Mouse (Mus musculus) forebrain, postnatal 0 days (tissue): ENCODE results near the gene Arnt2. TPM values are rescaled to one million over a fixed set of nuclear protein-coding genes. Genes with fewer than 3 reads are reported as not detected.

ENCODE experiments used
- ATAC-seq: fragments of 200-750 bp; cut with Nextera tagmentation; 2 replicates; pipeline ENCODE4 v1.8.0; 2017; ENCODE audit warnings: mild to moderate bottlenecking, moderate library complexity
- DNase-seq: peaks from one replicate; pipeline ENCODE4 v3.0.0-alpha.2; 2015
- H3K27ac ChIP-seq: fragments of 300-500 bp; sonication (generic); 2 replicates; pipeline ENCODE4 v1.5.1; 2014; ENCODE audit warnings: low read depth, mild to moderate bottlenecking, antibody characterized with exemption, low read length, moderate library complexity, mixed read lengths
- H3K27me3 ChIP-seq: fragments of 300-500 bp; sonication (generic); 2 replicates; pipeline ENCODE4 v1.6.1; 2014; ENCODE audit warnings: mild to moderate bottlenecking, low read length, mixed read lengths; ENCODE audit not compliant: insufficient read depth
- H3K36me3 ChIP-seq: fragments of 300-500 bp; sonication (generic); 2 replicates; pipeline ENCODE4 v1.6.1; 2014; ENCODE audit warnings: mild to moderate bottlenecking, moderate library complexity; ENCODE audit not compliant: insufficient read depth
- H3K4me1 ChIP-seq: fragments of 300-500 bp; sonication (generic); 2 replicates; pipeline ENCODE4 v1.6.1; 2014; ENCODE audit warnings: antibody characterized with exemption; ENCODE audit not compliant: insufficient read depth
- H3K4me2 ChIP-seq: fragments of 300-500 bp; sonication (generic); 2 replicates; pipeline ENCODE4 v1.6.1; 2014; ENCODE audit warnings: low read depth, mild to moderate bottlenecking, moderate library complexity
- H3K4me3 ChIP-seq: fragments of 300-500 bp; sonication (generic); 2 replicates; pipeline ENCODE4 v1.5.1; 2014; ENCODE audit warnings: low read depth, low read length, mixed read lengths
- H3K9ac ChIP-seq: fragments of 300-500 bp; sonication (generic); 2 replicates; pipeline ENCODE4 v1.6.1; 2014; ENCODE audit warnings: mild to moderate bottlenecking
- H3K9me3 ChIP-seq: fragments of 300-500 bp; sonication (generic); 2 replicates; pipeline ENCODE4 v1.6.1; 2016; ENCODE audit warnings: low read length
- CTCF ChIP-seq: sonication (generic); IDR thresholded peaks from 2 replicates; pipeline ENCODE4 v1.5.1; 2016; ENCODE audit warnings: antibody characterized with exemption, control low read depth, low read depth
- WGBS: fragments of 180-500 bp; shearing (Covaris S2); extraction: QIAGEN DNeasy Blood & Tissue Kit; methylation state at CpG from one replicate; pipeline ENCODE4 v1.1.7; 2014; 5-methylcytosine and 5-hydroxymethylcytosine counted together
- polyA plus RNA-seq: library from polyadenylated mRNA; unstranded; fragments of >200 nt; fragmentation: Nextera tagmentation; extraction: Ambion mirVana; gene quantifications from 2 replicates; pipeline ENCODE4 v1.2.1, GENCODE M21; 2015
- total RNA-seq: library from RNA; depleted of rRNA; stranded (reverse); fragments of >200 nt; gene quantifications from 2 replicates; pipeline ENCODE4 v1.2.3, GENCODE M21; 2014

Gene Arnt2
- total and polyA plus RNA-seq, 2 experiments from 2014 or later = 61.9 to 138 TPM

DNA sequence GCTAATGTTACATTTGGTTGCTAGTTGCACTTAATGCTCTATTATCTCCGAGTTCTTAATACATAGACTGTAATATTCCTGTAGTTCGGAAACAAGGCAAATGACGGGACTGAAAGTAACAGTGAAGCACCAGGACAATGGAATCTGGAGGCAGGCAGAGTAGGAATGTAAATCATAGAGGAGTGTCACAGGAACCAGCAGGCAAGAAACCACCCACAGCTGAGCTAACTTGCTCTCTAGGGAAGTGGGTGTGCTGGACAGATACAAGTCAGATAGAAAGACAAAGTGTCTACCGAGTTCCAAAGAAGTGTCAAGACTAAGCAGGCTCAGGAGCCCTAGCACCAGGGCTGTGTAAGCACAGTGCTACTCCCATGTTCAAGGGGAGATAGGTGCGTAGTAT, 32.6 kb downstream of the Arnt2 start:
- 66% methylated on average over 5 of the region's 5 CpGs for WGBS
- no peak for DNase-seq
- H3K9me3 ChIP-seq = no peaks in the 10 kb centered on the region
- H3K4me1 ChIP-seq = peaks cover 4% of the 10 kb centered on the region; the same call in 1 of the 2 replicates
- ATAC-seq = peak; percentile 21; the same call in 1 of the 2 replicates
- no peaks in the 10 kb centered on the region for H3K27me3 ChIP-seq
- H3K4me2 ChIP-seq = no peak overlapping the region
- no peak overlapping the region for H3K4me3 ChIP-seq
- H3K9ac ChIP-seq = no peak overlapping the region
- no peaks in the 10 kb centered on the region for H3K36me3 ChIP-seq
- TF ChIP-seq CTCF = no peak
- H3K27ac ChIP-seq = 0 out of 2 replicates have a peak overlapping the region, but pooled peaks have one; percentile 40

DNA sequence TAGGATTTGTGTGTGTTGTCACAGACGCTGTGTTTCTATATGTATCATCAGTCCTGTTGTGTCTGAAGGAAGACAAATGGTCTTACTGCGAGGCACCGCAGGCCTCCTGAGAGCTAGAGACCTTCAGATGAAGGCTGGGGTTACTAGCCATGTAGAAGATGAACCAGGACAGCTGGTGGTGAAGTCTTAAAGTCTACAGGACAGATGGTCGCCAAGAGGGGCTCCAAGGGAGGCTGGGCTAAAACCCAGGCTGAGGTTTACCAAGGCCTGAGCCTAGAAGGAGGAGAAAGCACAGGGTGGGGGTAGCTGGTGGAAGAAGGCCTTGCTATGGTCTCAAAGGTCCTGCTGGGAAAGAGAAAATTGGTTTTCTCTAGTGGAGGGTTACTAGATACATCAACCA, 36.3 kb downstream of the Arnt2 start:
- H3K9ac ChIP-seq = no peak overlapping the region
- WGBS = 86% methylated on average over 4 of the region's 4 CpGs
- H3K36me3 ChIP-seq = no peaks in the 10 kb centered on the region
- H3K27me3 ChIP-seq = no peaks in the 10 kb centered on the region
- no peak overlapping the region for H3K4me3 ChIP-seq
- no peak overlapping the region for H3K4me2 ChIP-seq
- H3K4me1 ChIP-seq = peaks cover 8% of the 10 kb centered on the region; the same call in 1 of the 2 replicates
- no peak overlapping the region for H3K27ac ChIP-seq
- TF ChIP-seq CTCF = no peak
- no peak for ATAC-seq
- H3K9me3 ChIP-seq = no peaks in the 10 kb centered on the region
- DNase-seq = no peak

GRCm38 (mm10) chr7:84372871-84373270, 37.1 kb downstream of the Arnt2 start:
- no peaks in the 10 kb centered on the region for H3K9me3 ChIP-seq
- H3K4me2 ChIP-seq = no peak overlapping the region
- H3K4me3 ChIP-seq = no peak overlapping the region
- ATAC-seq = no peak
- no peak for TF ChIP-seq CTCF
- H3K4me1 ChIP-seq = peaks cover 8% of the 10 kb centered on the region; the same call in 1 of the 2 replicates
- H3K9ac ChIP-seq = no peak overlapping the region
- H3K36me3 ChIP-seq = no peaks in the 10 kb centered on the region
- 81% methylated on average over 1 of the region's 1 CpGs for WGBS
- no peaks in the 10 kb centered on the region for H3K27me3 ChIP-seq
- no peak for DNase-seq
- H3K27ac ChIP-seq = peak overlapping the region; percentile 81

DNA sequence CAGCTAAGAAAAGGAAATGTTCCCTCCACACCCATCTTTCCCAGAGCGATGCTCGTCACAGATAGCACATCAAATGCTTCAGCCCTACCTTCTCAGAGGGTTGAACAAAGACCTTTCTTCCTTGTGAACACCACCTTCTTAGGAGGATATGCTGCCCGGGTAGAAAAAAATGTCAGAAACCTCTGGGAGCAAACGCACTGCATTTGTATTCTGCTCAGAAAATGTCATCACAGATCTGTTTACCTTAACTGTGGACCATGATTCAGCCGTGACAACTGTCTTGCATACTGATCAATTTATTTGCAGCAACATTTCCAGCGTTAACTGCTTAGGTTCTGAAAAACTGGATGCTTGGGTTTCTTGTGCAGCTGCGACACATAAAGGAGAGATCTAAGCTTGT, 37.7 kb downstream of the Arnt2 start:
- Histone ChIP-seq H3K27ac (peak overlapping the region; percentile 81), H3K27me3 (no peaks in the 10 kb centered on the region), H3K4me3 (no peak overlapping the region), H3K4me1 (peaks cover 8% of the 10 kb centered on the region; the same call in 1 of the 2 replicates), H3K4me2 (peak overlapping the region; percentile 15), H3K9me3 (no peaks in the 10 kb centered on the region), H3K36me3 (no peaks in the 10 kb centered on the region), H3K9ac (0 out of 2 replicates have a peak overlapping the region, but pooled peaks have one; percentile 22)
- ATAC-seq (peak; percentile 72), DNase-seq (peak; percentile 63)
- no peak for TF ChIP-seq CTCF
- 46% methylated on average over 7 of the region's 7 CpGs for WGBS

GRCm38 (mm10) chr7:84370911-84371592, 38.9 kb downstream of the Arnt2 start:
- H3K27ac ChIP-seq = no peak overlapping the region
- 71% methylated on average over 6 of the region's 6 CpGs for WGBS
- H3K27me3 ChIP-seq = no peaks in the 10 kb centered on the region
- DNase-seq (no peak), ATAC-seq (no peak)
- H3K36me3 ChIP-seq = no peaks in the 10 kb centered on the region
- H3K4me1 ChIP-seq = peaks cover 8% of the 10 kb centered on the region; the same call in 1 of the 2 replicates
- H3K4me2 ChIP-seq = no peak overlapping the region
- H3K9ac ChIP-seq = no peak overlapping the region
- no peaks in the 10 kb centered on the region for H3K9me3 ChIP-seq
- H3K4me3 ChIP-seq = no peak overlapping the region
- TF ChIP-seq CTCF = no peak

DNA sequence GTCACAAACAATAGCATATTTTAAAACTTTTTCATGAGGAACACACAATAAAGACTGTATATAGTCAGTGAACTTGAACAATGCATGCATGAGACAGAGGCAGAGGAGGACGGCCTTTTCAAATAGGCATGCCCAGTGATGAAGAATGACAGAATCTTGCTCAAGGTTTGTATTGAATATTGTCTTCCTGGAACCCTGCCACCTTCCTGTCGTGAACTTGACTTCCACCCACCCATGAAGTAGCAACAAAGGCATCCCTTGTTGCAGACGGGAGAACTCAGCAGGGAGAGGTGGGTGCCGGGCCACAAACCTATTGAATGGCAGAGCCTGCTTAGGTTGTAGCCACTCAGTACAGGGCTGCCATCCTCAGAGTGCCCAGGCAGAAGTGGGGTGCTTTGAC, 43.7 kb downstream of the Arnt2 start:
- 17% methylated on average over 4 of the region's 4 CpGs for WGBS
- H3K27me3 ChIP-seq = no peaks in the 10 kb centered on the region
- H3K9me3 ChIP-seq = no peaks in the 10 kb centered on the region
- DNase-seq (no peak), ATAC-seq (peak; percentile 47)
- no peak overlapping the region for H3K9ac ChIP-seq
- H3K4me1 ChIP-seq = no peaks in the 10 kb centered on the region
- no peak overlapping the region for H3K4me2 ChIP-seq
- H3K36me3 ChIP-seq = peaks cover 2% of the 10 kb centered on the region; the same call in 1 of the 2 replicates
- no peak for TF ChIP-seq CTCF
- H3K4me3 ChIP-seq = no peak overlapping the region
- H3K27ac ChIP-seq = no peak overlapping the region

DNA sequence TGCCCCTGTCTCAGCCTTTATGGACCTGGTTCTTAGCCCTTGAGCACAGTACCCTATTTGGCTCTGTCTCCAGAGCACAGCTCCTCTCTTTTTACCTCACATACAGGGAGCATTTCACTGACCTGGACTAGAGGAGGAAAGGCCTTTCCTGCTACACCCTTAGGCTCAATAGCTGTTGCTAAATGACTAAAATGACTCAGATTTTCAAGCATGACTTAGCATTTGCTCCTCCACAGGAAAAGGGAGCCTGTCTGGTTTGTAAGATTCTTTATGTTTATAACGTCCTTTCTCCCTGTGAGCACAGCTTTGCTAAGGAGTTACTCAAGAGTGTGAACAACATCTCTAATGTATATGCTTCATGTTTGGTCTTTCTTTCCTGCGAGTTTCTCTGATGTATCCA, 47.3 kb downstream of the Arnt2 start:
- no peak overlapping the region for H3K4me3 ChIP-seq
- ATAC-seq = no peak
- H3K9me3 ChIP-seq = no peaks in the 10 kb centered on the region
- no peaks in the 10 kb centered on the region for H3K27me3 ChIP-seq
- H3K36me3 ChIP-seq = peaks cover 11% of the 10 kb centered on the region
- H3K9ac ChIP-seq = no peak overlapping the region
- no peak for TF ChIP-seq CTCF
- 44% methylated on average over 2 of the region's 2 CpGs for WGBS
- H3K4me2 ChIP-seq = no peak overlapping the region
- H3K27ac ChIP-seq = no peak overlapping the region
- DNase-seq = no peak
- no peaks in the 10 kb centered on the region for H3K4me1 ChIP-seq
